In genomic region chr8:70120667-70121066, GRCm38 (mm10) we compare ENCODE assay signal across 9 mouse cellular contexts. TPM values are rescaled to one million over a fixed set of nuclear protein-coding genes. Genes with fewer than 3 reads are reported as not detected.
A peak's percentile ranks its signal among the peaks of the same experiment; 100 is the strongest.
DNase-seq lines count a peak whose midpoint lies in the region; ATAC-seq lines count a peak whose summit lies in the region.
"Had no signal": no experiment of that assay in that cellular context is flagged by ENCODE, and none has a peak within 500 bp of the region (broad histone marks: within the 10 kb centered on the region; RNA-seq: fewer than 3 reads in every experiment).

Ncan (minus strand) TSS chr8:70120873.

- peak within 1 kb of the TSS; percentile 72 for H3K4me3 ChIP-seq in forebrain, embryonic 14.5 days (ENCODE audit: low read depth, low read length)
- H3K4me3 ChIP-seq in midbrain, embryonic 16.5 days (ENCODE audit: low read depth, low read length) = peak within 1 kb of the TSS; percentile 76

- H3K4me2 ChIP-seq in forebrain, embryonic 14.5 days (ENCODE audit: low read length) = peak within 1 kb of the TSS; percentile 96
- H3K4me2 ChIP-seq in midbrain, embryonic 16.5 days (ENCODE audit: low read length) = peak within 1 kb of the TSS; percentile 71

- peak within 1 kb of the TSS; percentile 96 for H3K27ac ChIP-seq in forebrain, embryonic 14.5 days (ENCODE audit: low read depth, low read length)
- H3K27ac ChIP-seq in midbrain, embryonic 16.5 days (ENCODE audit: low read length) = peak within 1 kb of the TSS; percentile 96

- under 1% methylated on average over 19 of the region's 19 CpGs for WGBS in forebrain, embryonic 14.5 days
- WGBS in midbrain, embryonic 16.5 days = 1% methylated on average over 19 of the region's 19 CpGs

- peak within 1 kb of the TSS; percentile 83 for H3K9ac ChIP-seq in forebrain, embryonic 14.5 days (ENCODE audit: low read length)
- peak within 1 kb of the TSS; percentile 87 for H3K9ac ChIP-seq in midbrain, embryonic 16.5 days (ENCODE audit: low read depth, low read length)

- intact Hi-C loops in gastrocnemius, postnatal 14 days (cut with DNase I; ENCODE audit: low total_unique reads) = no loop called here

- peak; percentile 69 for ATAC-seq in forebrain, embryonic 14.5 days
- peak; percentile 74 for ATAC-seq in midbrain, embryonic 16.5 days

- peaks cover 11% of the 10 kb centered on the region; the same call in 1 of the 2 replicates for H3K36me3 ChIP-seq in forebrain, embryonic 14.5 days (ENCODE audit: control insufficient read depth, insufficient read depth, low read length)
- peaks cover 4% of the 10 kb centered on the region; the same call in 1 of the 2 replicates for H3K36me3 ChIP-seq in midbrain, embryonic 16.5 days (ENCODE audit: control insufficient read depth, insufficient read depth, low read length)

- DNase-seq in gastrocnemius, postnatal 14 days = peak; percentile 43
- DNase-seq in gastrocnemius, postnatal 25 days = no peak
- peak; percentile 88 for DNase-seq in cerebellum, adult 11-12 months
- peak; percentile 96 for DNase-seq in forebrain, embryonic 14.5 days (ENCODE audit: low spot score)
- peak; percentile 51 for DNase-seq in induced T-regulatory cell, adult 2 months (ENCODE audit: low read depth)
- peak; percentile 89 to 91 for DNase-seq in left cerebral cortex, adult 8-10 months (ENCODE audit: low spot score in 2 of 2)
- DNase-seq in testis, postnatal 10 days (ENCODE audit: low spot score) = peak; percentile 73

- H3K9me3 ChIP-seq in forebrain, embryonic 14.5 days (replicated peaks; ENCODE audit: control insufficient read depth, low read length) = no peaks in the 10 kb centered on the region
- no peaks in the 10 kb centered on the region for H3K9me3 ChIP-seq in midbrain, embryonic 16.5 days (replicated peaks; ENCODE audit: control insufficient read depth, low read length, poor library complexity, severe bottlenecking)

- H3K4me1 ChIP-seq in forebrain, embryonic 14.5 days (ENCODE audit: control insufficient read depth, insufficient read depth, low read length) = peaks cover 18% of the 10 kb centered on the region
- peaks cover 23% of the 10 kb centered on the region for H3K4me1 ChIP-seq in midbrain, embryonic 16.5 days (ENCODE audit: control insufficient read depth, insufficient read depth, low read length)

- no peaks in the 10 kb centered on the region for H3K27me3 ChIP-seq in forebrain, embryonic 14.5 days (replicated peaks; ENCODE audit: control insufficient read depth, insufficient read depth, low read length)
- no peaks in the 10 kb centered on the region for H3K27me3 ChIP-seq in midbrain, embryonic 16.5 days (ENCODE audit: control insufficient read depth, insufficient read depth, low read depth, low read length)

RNA-seq across cellular contexts. Expression of gene Ncan, which starts in this region (rescaled TPM):
- total RNA-seq in gastrocnemius, postnatal 14 days (2021) = under 1 TPM; 0.02 to 0.04 TPM
- under 1 TPM in 1 of 2 experiments, not detected in 1; 0.05 TPM for total RNA-seq in gastrocnemius, postnatal 25 days (2021)
- polyA plus RNA-seq in forebrain, embryonic 14.5 days (2014; fragmentation: Nextera tagmentation; extraction: Ambion mirVana) = 75.4 and 94.1 TPM in 2 replicates
- 100 to 1,000 TPM; 143 to 155 (median 147) TPM for total RNA-seq in left cerebral cortex, adult 8-10 months (2022)
- 169 and 189 TPM in 2 replicates for polyA plus RNA-seq in midbrain, embryonic 16.5 days (2015; fragmentation: Nextera tagmentation; extraction: Ambion mirVana)
- polyA plus RNA-seq: C2C12 had no signal

Comparison
In these comparisons a context has a peak if more than half of its experiments do, and no peak if none do; other contexts are left out.
1. RNA of gene Ncan (total RNA-seq): 143 to 155 TPM in left cerebral cortex, adult 8-10 months; 0.05 TPM in gastrocnemius, postnatal 25 days and 0.02 to 0.04 TPM in gastrocnemius, postnatal 14 days; every median in the first group is over 100 times any median in the second.
2. Peak in DNase-seq in gastrocnemius, postnatal 14 days; RNA of the gene not detected or under 1 TPM.